Mouse (Mus musculus) midbrain, embryonic 14.5 days (tissue): ENCODE results near the gene Gfra1. TPM values are rescaled to one million over a fixed set of nuclear protein-coding genes. Genes with fewer than 3 reads are reported as not detected.

Source experiments
- ATAC-seq: fragments of 200-750 bp; cut with Nextera tagmentation; 2 replicates; pipeline ENCODE4 v1.8.0; 2017; ENCODE audit warnings: moderate number of reproducible peaks, moderate library complexity; ENCODE audit not compliant: low FRiP score, low TSS enrichment
- DNase-seq: peaks from one replicate; pipeline ENCODE4 v3.0.0-alpha.2; 2015
- H3K27ac ChIP-seq: fragments of 300-500 bp; sonication (generic); replicated peaks from 2 replicates; pipeline ENCODE4 v1.5.1; 2014; ENCODE audit warnings: mild to moderate bottlenecking, low read depth, low read length, moderate library complexity
- H3K27me3 ChIP-seq: fragments of 300-500 bp; sonication (generic); 2 replicates; pipeline ENCODE4 v1.6.1; 2014; ENCODE audit warnings: low read length, control low read depth, mixed read lengths; ENCODE audit not compliant: control insufficient read depth, insufficient read depth
- H3K36me3 ChIP-seq: fragments of 300-500 bp; sonication (generic); 2 replicates; pipeline ENCODE4 v1.6.1; 2014; ENCODE audit warnings: low read length, control low read depth; ENCODE audit not compliant: control insufficient read depth, insufficient read depth
- H3K4me1 ChIP-seq: fragments of 300-500 bp; sonication (generic); 2 replicates; pipeline ENCODE4 v1.6.1; 2014; ENCODE audit warnings: mild to moderate bottlenecking, antibody characterized with exemption, low read length, control low read depth; ENCODE audit not compliant: control insufficient read depth, insufficient read depth
- H3K4me2 ChIP-seq: fragments of 300-500 bp; sonication (generic); 2 replicates; pipeline ENCODE4 v1.6.1; 2014; ENCODE audit warnings: mild to moderate bottlenecking, low read length, moderate library complexity
- H3K4me3 ChIP-seq: fragments of 300-500 bp; sonication (generic); replicated peaks from 2 replicates; pipeline ENCODE4 v1.5.1; 2014; ENCODE audit warnings: low read depth, low read length
- H3K9ac ChIP-seq: fragments of 300-500 bp; sonication (generic); replicated peaks from 2 replicates; pipeline ENCODE4 v1.6.1; 2014; ENCODE audit warnings: mild to moderate bottlenecking, low read length, moderate library complexity
- H3K9me3 ChIP-seq: fragments of 300-500 bp; sonication (generic); 2 replicates; pipeline ENCODE4 v1.6.1; 2016; ENCODE audit warnings: low read length, control low read depth, mixed read lengths; ENCODE audit not compliant: control insufficient read depth
- WGBS: fragments of 180-500 bp; shearing (Covaris S2); extraction: QIAGEN DNeasy Blood & Tissue Kit; methylation state at CpG from one replicate; pipeline ENCODE4 v1.1.7; 2014; 5-methylcytosine and 5-hydroxymethylcytosine counted together
- polyA plus RNA-seq: library from polyadenylated mRNA; unstranded; fragments of >200 nt; fragmentation: Nextera tagmentation; extraction: Ambion mirVana; gene quantifications from 2 replicates; pipeline ENCODE4 v1.2.1, GENCODE M21; 2014

The Gfra1 gene
- polyA plus RNA-seq, 1 experiment from 2014 or later: 40.5 TPM

DNA sequence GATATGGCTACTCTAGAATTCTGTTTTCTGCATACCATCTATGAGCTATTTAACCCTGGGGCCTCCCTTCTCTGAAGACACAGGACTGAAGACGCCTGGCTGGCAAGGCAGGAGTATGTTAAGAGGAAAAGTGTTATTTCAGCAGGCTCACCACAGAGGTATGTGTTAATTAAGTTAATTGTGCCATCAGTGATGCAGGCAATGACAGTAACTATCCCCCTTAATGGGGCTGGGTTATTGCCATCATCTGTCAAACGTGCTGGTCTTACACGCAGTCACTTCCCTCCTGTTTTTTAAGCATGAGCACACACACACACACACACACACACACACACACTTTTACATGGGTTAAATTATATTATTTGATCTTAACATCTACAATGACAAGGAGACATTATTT, 8.0 kb upstream of the Gfra1 start:
- Histone ChIP-seq H3K27me3 (no peaks in the 10 kb centered on the region), H3K36me3 (no peaks in the 10 kb centered on the region), H3K27ac (no peak overlapping the region), H3K9ac (no peak overlapping the region), H3K9me3 (no peaks in the 10 kb centered on the region), H3K4me2 (no peak overlapping the region), H3K4me1 (peaks cover 12% of the 10 kb centered on the region; the same call in 1 of the 2 replicates), H3K4me3 (no peak overlapping the region)
- DNase-seq (no peak), ATAC-seq (no peak)
- whole genome bisulfite sequencing: 77% methylated on average over 3 of the region's 3 CpGs

DNA sequence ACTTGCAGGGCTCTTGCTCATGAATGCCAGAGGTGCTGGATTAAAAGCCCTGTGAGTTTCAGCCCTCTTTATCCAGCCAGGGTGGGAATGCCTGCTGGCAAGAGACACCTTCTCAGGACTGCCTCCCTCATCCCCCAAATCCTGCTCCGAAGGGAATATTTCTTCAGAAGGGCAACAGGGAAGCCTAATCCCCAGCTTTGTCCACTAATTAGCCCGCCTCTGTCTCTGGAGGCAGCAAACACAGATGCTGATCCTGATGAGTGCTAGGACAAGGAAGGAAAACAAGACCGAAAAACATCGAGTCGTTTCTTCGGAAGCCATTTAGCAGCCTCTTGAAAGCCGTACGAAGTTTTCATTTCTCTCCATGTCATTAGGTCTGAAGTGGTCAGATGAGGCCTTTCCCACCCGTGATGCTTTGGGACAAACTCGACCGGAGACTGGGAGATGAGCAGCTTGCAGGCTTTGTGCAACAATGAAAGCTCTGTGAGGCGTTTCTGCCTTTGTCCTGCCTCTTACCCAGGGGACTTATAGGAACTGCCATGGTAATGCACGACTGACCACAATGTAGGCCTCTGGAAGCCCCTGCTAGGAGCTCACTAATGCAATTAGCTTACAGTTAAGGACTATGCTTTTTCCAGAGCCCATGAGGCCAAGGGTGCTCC, 4.8 kb upstream of the Gfra1 start:
- Histone ChIP-seq H3K4me2 (no peak overlapping the region), H3K4me3 (no peak overlapping the region), H3K27ac (peak overlapping the region; percentile 67; the same call in 1 of the 2 replicates), H3K27me3 (no peaks in the 10 kb centered on the region), H3K36me3 (no peaks in the 10 kb centered on the region), H3K9ac (no peak overlapping the region), H3K4me1 (peaks cover 26% of the 10 kb centered on the region), H3K9me3 (no peaks in the 10 kb centered on the region)
- DNase-seq (peak; percentile 53), ATAC-seq (no peak)
- 5% methylated on average over 13 of the region's 13 CpGs for WGBS

DNA sequence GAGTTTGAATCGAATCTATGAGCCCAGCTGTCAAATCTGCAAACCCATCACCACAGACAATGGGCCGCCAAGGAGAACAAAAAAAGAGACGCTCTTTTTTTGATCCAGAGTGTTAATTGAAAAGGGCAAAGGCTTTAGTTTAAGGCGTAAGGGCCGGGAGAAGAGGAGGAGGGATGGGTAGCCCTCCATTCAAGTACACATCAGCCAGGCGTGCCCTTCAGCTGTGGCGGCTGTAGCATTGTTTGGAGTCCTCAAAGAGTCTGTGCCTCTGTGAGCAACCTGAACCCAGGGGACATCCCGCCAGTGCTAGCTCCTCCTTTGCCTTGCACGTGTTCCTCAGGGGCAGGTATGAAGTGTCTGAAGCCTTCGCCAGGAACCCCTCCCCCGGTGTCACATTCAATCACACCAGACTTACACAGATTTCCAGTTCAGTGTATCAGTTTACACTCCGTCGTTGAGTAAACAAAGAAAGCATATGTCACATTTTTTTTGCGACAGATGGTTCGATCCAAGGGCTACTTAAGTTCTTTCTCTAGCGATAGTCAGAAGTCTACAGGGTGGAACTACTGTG, 867 bp upstream of the Gfra1 start:
- Histone ChIP-seq H3K4me3 (peak overlapping the region; percentile 51), H3K9me3 (no peaks in the 10 kb centered on the region), H3K4me2 (peak overlapping the region; percentile 96), H3K27me3 (no peaks in the 10 kb centered on the region), H3K4me1 (peaks cover 47% of the 10 kb centered on the region), H3K9ac (peak overlapping the region; percentile 59), H3K36me3 (no peaks in the 10 kb centered on the region), H3K27ac (peak overlapping the region; percentile 81)
- WGBS: 5% methylated on average over 16 of the region's 16 CpGs
- ATAC-seq (peak; percentile 67), DNase-seq (peak; percentile 78)

DNA sequence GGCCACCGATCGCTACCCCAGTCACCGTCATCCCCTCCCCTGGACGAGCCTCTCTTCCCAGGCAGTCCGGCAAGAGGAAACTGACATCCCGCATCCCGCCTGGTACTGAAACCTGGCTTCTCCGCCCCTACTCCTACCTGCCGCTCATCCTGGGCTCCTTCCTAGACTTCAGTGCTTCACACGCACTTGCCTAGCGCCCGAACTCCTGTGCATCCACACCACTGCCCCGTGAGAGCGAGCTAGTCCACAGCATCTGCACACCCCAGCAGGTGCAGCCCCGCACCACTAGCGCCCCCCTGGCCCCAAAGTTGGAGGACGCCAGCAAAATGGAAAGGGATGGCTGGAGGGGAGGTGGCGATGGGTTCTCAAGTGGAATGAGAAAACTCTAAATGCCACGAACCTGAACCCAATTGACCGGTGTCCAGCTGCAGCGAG, 631 bp downstream of the Gfra1 start:
- ATAC-seq (0 out of 2 replicates have a peak, but pooled peaks have one; percentile 32), DNase-seq (peak; percentile 73)
- H3K9ac ChIP-seq: peak overlapping the region; percentile 59; the same call in 1 of the 2 replicates
- peak overlapping the region; percentile 96 for H3K4me2 ChIP-seq
- peak overlapping the region; percentile 81 for H3K27ac ChIP-seq
- H3K9me3 ChIP-seq: no peaks in the 10 kb centered on the region
- H3K36me3 ChIP-seq: no peaks in the 10 kb centered on the region
- 0% methylated on average over 21 of the region's 21 CpGs for WGBS
- H3K27me3 ChIP-seq: no peaks in the 10 kb centered on the region
- H3K4me1 ChIP-seq: peaks cover 48% of the 10 kb centered on the region
- peak overlapping the region; percentile 51 for H3K4me3 ChIP-seq

DNA sequence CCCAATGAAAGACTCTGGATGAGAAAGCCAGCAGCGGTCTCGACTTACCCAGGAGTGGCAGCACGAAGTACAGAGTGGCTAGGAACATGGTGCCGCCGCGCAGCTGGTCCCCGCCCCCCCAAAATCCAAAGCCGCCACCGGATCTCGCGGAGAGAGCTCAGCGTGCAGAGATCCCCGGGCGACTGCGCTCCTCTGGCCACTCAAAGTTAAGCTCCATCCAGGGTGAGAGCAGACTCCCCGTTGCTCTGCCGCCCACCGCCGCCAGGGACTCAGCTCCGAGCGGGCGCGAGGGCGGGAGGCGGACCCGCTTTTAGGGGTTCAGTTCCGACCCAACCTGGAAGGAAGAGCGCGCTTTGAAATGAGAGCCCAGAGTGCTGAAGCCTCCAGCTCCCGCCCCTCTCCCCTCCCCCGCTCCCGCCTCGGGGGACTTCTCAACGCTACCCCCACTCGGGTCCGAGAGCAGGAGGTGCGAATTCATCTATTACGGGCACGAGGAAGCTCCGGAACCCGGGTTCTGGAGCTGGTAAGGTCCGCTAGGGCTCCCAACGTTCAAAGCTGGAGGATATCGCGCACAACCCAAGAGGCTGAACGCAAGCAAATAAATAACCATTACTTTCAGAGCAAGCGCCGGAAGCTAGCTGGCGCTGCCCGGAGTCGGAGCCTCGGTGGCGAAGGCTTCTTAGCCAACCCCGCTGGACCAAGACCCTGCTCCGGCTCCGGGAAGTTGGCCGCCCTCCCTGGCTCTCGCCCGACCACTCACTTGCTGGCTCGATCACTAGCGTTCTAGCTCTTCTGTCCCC, 1.2 kb downstream of the Gfra1 start:
- ATAC-seq (peak; percentile 9; the same call in 1 of the 2 replicates), DNase-seq (peak; percentile 76)
- WGBS: under 1% methylated on average over 61 of the region's 61 CpGs
- Histone ChIP-seq H3K9ac (peak overlapping the region; percentile 59; the same call in 1 of the 2 replicates), H3K27me3 (no peaks in the 10 kb centered on the region), H3K4me1 (peaks cover 48% of the 10 kb centered on the region), H3K36me3 (no peaks in the 10 kb centered on the region), H3K27ac (peak overlapping the region; percentile 81), H3K4me2 (peak overlapping the region; percentile 96), H3K9me3 (no peaks in the 10 kb centered on the region), H3K4me3 (peak overlapping the region; percentile 51)

DNA sequence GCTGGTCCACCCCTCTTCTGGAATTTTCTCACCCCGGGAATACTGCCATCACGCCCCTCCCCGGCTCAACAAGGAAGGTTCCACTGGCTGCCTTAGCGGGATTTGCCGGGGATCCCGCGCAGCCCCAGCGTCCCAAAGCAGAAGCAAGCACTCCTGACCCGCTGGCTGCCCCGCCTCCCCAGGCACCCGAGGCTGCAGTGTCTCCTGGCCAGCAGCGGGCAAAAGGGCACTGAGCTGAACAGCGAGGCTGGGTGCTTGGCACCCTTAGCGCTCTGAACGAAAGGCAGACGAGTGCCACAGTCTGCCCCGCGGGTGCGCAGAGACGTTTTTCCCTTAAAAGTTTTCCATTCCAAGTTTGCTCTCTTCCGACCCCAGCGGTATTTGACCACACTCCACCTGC, 2.1 kb downstream of the Gfra1 start:
- peak overlapping the region; percentile 51 for H3K4me3 ChIP-seq
- H3K36me3 ChIP-seq: no peaks in the 10 kb centered on the region
- no peak for ATAC-seq
- peak; percentile 52 for DNase-seq
- peaks cover 48% of the 10 kb centered on the region for H3K4me1 ChIP-seq
- H3K27me3 ChIP-seq: no peaks in the 10 kb centered on the region
- H3K9ac ChIP-seq: peak overlapping the region; percentile 59
- H3K9me3 ChIP-seq: no peaks in the 10 kb centered on the region
- H3K4me2 ChIP-seq: peak overlapping the region; percentile 96
- under 1% methylated on average over 22 of the region's 22 CpGs for WGBS
- peak overlapping the region; percentile 45; the same call in 1 of the 2 replicates for H3K27ac ChIP-seq

DNA sequence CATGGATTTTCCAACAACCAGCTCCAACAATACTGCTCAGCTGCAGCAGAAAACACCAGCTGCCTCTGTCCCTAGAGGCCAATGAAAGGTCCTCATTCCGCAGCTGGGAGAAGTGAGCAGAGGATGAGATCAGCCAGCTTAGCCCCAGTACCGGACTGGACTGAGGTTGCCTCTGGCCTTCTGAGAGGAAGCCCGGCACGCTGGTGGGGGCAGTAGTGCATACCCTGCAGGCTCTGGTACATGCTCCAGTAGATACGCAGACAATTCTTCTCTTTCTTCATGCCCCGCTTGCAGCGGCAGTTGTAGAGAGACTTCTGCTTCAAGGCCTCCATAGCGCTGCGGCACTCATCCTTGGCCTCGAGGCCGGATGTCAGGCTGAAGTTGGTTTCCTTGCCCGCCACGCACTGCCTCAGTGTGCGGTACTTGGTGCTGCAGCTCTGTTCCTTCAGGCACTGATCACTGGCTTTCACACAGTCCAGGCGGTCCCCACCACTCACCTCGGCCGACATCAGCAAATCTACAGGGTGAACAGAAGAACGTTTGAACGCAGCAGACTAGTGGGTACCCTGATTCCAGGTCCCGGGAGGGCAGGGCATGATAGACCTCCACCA, 2.7 kb downstream of the Gfra1 start:
- Histone ChIP-seq H3K4me1 (peaks cover 48% of the 10 kb centered on the region), H3K4me2 (peak overlapping the region; percentile 96), H3K36me3 (no peaks in the 10 kb centered on the region), H3K9me3 (no peaks in the 10 kb centered on the region), H3K4me3 (peak overlapping the region; percentile 51), H3K9ac (peak overlapping the region; percentile 59), H3K27me3 (no peaks in the 10 kb centered on the region), H3K27ac (peak overlapping the region; percentile 45)
- WGBS: 2% methylated on average over 20 of the region's 20 CpGs
- ATAC-seq: no peak
- DNase-seq: peak; percentile 44

DNA sequence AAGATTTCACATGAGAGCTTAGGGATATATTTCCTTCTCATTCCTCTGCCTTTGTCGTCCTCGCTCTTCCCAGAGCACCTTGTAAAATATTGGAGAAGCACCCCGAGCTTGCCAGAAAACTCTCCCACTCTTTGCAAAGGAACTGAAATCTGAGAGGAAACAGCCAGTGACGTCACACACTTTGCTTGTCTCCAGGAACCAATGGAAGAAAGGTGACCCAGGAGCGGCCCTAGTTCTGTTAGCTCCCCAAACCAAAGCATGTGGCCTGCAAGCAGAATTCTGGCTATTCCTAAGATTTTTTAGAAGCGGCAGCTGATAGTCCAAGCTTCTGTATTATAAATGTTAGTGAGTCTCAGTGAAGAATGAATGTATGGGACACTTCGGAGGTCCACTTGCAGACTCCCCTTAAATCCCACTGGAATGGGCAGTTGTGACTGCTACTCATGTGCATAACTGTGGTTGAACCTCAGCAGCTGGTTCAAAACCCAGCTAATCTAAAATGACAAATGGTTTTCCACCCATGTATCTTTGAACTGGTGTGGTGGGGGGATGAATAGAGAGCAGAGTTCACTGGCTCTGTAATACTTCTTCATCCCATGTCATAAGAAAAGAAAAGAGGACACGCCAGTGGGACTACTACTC, 3.4 kb downstream of the Gfra1 start:
- Histone ChIP-seq H3K9me3 (no peaks in the 10 kb centered on the region), H3K27me3 (no peaks in the 10 kb centered on the region), H3K4me2 (peak overlapping the region; percentile 96), H3K9ac (peak overlapping the region; percentile 59; the same call in 1 of the 2 replicates), H3K36me3 (no peaks in the 10 kb centered on the region), H3K4me1 (peaks cover 48% of the 10 kb centered on the region), H3K27ac (peak overlapping the region; percentile 45; the same call in 1 of the 2 replicates), H3K4me3 (peak overlapping the region; percentile 51)
- 56% methylated on average over 8 of the region's 8 CpGs for WGBS
- ATAC-seq (no peak), DNase-seq (no peak)
